Mouse (Mus musculus) liver, postnatal 0 days (tissue): ENCODE results near the gene Rbms1. TPM values are rescaled to one million over a fixed set of nuclear protein-coding genes. Genes with fewer than 3 reads are reported as not detected.

Experiments used
- ATAC-seq: fragments of 200-750 bp; cut with Nextera tagmentation; 2 replicates; pipeline ENCODE4 v1.8.0; 2017; ENCODE audit warnings: mild to moderate bottlenecking, moderate library complexity
- DNase-seq: peaks from one replicate; pipeline ENCODE4 v3.0.0-alpha.2; 2016
- H3K27ac ChIP-seq: fragments of 300-500 bp; sonication (generic); 2 replicates; pipeline ENCODE4 v1.5.1; 2014; ENCODE audit warnings: antibody characterized with exemption, moderate library complexity, mild to moderate bottlenecking, low read depth
- H3K27me3 ChIP-seq: fragments of 300-500 bp; sonication (generic); 2 replicates; pipeline ENCODE4 v1.6.1; 2014; ENCODE audit warnings: low read length, control low read depth, mixed read lengths; ENCODE audit not compliant: insufficient read depth
- H3K36me3 ChIP-seq: fragments of 300-500 bp; sonication (generic); replicated peaks from 2 replicates; pipeline ENCODE4 v1.6.1; 2014; ENCODE audit warnings: mild to moderate bottlenecking, control low read depth, low read length, moderate library complexity, mixed read lengths; ENCODE audit not compliant: insufficient read depth
- H3K4me1 ChIP-seq: fragments of 300-500 bp; sonication (generic); 2 replicates; pipeline ENCODE4 v1.6.1; 2014; ENCODE audit warnings: antibody characterized with exemption, mild to moderate bottlenecking, control low read depth; ENCODE audit not compliant: insufficient read depth
- H3K4me2 ChIP-seq: fragments of 300-500 bp; sonication (generic); 2 replicates; pipeline ENCODE4 v1.6.1; 2014; ENCODE audit warnings: low read depth, mild to moderate bottlenecking, low read length, moderate library complexity, mixed read lengths
- H3K4me3 ChIP-seq: fragments of 300-500 bp; sonication (generic); 2 replicates; pipeline ENCODE4 v1.5.1; 2014; ENCODE audit warnings: low read depth, low read length
- H3K9ac ChIP-seq: fragments of 300-500 bp; sonication (generic); replicated peaks from 2 replicates; pipeline ENCODE4 v1.6.1; 2014; ENCODE audit warnings: mild to moderate bottlenecking, moderate library complexity
- H3K9me3 ChIP-seq: fragments of 300-500 bp; sonication (generic); 2 replicates; pipeline ENCODE4 v1.6.1; 2016; ENCODE audit warnings: mild to moderate bottlenecking, control low read depth, low read length, mixed read lengths
- CTCF ChIP-seq: sonication (generic); IDR thresholded peaks from 2 replicates; pipeline ENCODE4 v1.5.1; 2016; ENCODE audit warnings: antibody characterized with exemption, low read depth
- EP300 ChIP-seq: IDR thresholded peaks from 2 replicates; pipeline ENCODE4 v1.6.1; 2016; ENCODE audit warnings: antibody characterized with exemption, low read depth, mild to moderate bottlenecking
- WGBS: fragments of 180-500 bp; shearing (Covaris S2); extraction: QIAGEN DNeasy Blood & Tissue Kit; methylation state at CpG from one replicate; pipeline ENCODE4 v1.1.7; 2014; ENCODE audit not compliant: insufficient replicate concordance; 5-methylcytosine and 5-hydroxymethylcytosine counted together
- polyA plus RNA-seq: library from polyadenylated mRNA; unstranded; fragments of >200 nt; fragmentation: Nextera tagmentation; extraction: Ambion mirVana; gene quantifications from 2 replicates; pipeline ENCODE4 v1.2.1, GENCODE M21; 2015

Rbms1 gene
- polyA plus RNA-seq, 1 experiment from 2014 or later, result 38.5 TPM

- no peaks in the 10 kb centered on the region for H3K9me3 ChIP-seq
- no peak overlapping the region for H3K9ac ChIP-seq
- 73% methylated on average over 3 of the region's 3 CpGs for WGBS
- no peak for TF ChIP-seq CTCF
- no peak for TF ChIP-seq EP300
- no peak overlapping the region for H3K4me3 ChIP-seq
- H3K4me2 ChIP-seq, result no peak overlapping the region
- DNase-seq, result no peak
- no peaks in the 10 kb centered on the region for H3K27me3 ChIP-seq
- no peak overlapping the region for H3K27ac ChIP-seq
- H3K4me1 ChIP-seq, result no peaks in the 10 kb centered on the region
- no peak for ATAC-seq
- no peaks in the 10 kb centered on the region for H3K36me3 ChIP-seq
These were observed 256.1 kb downstream of the Rbms1 start for GRCm38 (mm10) chr2:60706866-60707265.

GRCm38 (mm10) chr2:60705426-60705825 is 257.6 kb downstream of the Rbms1 start:
- no peaks in the 10 kb centered on the region for H3K36me3 ChIP-seq
- no peaks in the 10 kb centered on the region for H3K4me1 ChIP-seq
- no peak overlapping the region for H3K27ac ChIP-seq
- TF ChIP-seq EP300 (no peak), CTCF (no peak)
- no peak for ATAC-seq
- no peak for DNase-seq
- H3K4me2 ChIP-seq, result no peak overlapping the region
- WGBS, result 78% methylated on average over 8 of the region's 8 CpGs
- no peak overlapping the region for H3K4me3 ChIP-seq
- H3K9me3 ChIP-seq, result no peaks in the 10 kb centered on the region
- no peak overlapping the region for H3K9ac ChIP-seq
- no peaks in the 10 kb centered on the region for H3K27me3 ChIP-seq

GRCm38 (mm10) chr2:60703315-60703714 is 259.7 kb downstream of the Rbms1 start:
- Histone ChIP-seq H3K4me2 (no peak overlapping the region), H3K27me3 (no peaks in the 10 kb centered on the region), H3K9ac (no peak overlapping the region), H3K4me1 (no peaks in the 10 kb centered on the region), H3K36me3 (no peaks in the 10 kb centered on the region), H3K27ac (no peak overlapping the region), H3K9me3 (no peaks in the 10 kb centered on the region), H3K4me3 (no peak overlapping the region)
- DNase-seq, result no peak
- ATAC-seq, result no peak
- no peak for TF ChIP-seq CTCF
- TF ChIP-seq EP300, result no peak
- WGBS, result 33% methylated on average over 4 of the region's 4 CpGs

GRCm38 (mm10) chr2:60700956-60701355 is 262.0 kb downstream of the Rbms1 start:
- no peaks in the 10 kb centered on the region for H3K4me1 ChIP-seq
- DNase-seq (no peak), ATAC-seq (no peak)
- TF ChIP-seq CTCF (no peak), EP300 (no peak)
- H3K4me3 ChIP-seq, result no peak overlapping the region
- no peak overlapping the region for H3K9ac ChIP-seq
- H3K9me3 ChIP-seq, result no peaks in the 10 kb centered on the region
- WGBS, result 74% methylated on average over 4 of the region's 4 CpGs
- no peaks in the 10 kb centered on the region for H3K27me3 ChIP-seq
- no peaks in the 10 kb centered on the region for H3K36me3 ChIP-seq
- H3K27ac ChIP-seq, result no peak overlapping the region
- no peak overlapping the region for H3K4me2 ChIP-seq

Other genes with a start within 250 kb of the Rbms1 start
- gene Itgb6, start 240.5 kb downstream of the Rbms1 start, polyA plus RNA-seq, result 0.06 and 0.07 TPM in 2 replicates